In the genomic region with DNA sequence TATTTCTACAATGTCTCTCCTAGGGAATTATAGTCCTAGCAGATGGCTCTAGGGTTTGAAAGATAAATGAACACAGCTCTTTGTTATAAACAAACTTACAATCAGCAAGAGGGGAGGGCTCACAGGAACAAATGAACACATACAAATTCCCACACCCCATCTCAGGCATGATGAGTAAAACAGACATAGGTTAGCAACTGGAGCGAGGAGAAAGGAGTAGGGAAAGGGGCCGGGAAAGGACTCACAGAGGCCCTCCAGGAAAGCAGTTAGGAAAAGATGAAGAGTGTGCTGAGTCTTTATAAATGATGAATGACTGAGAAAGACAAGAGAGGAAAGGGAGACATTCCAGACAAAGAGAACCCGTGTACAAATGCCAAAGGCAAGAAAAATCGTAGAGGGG, we compare ENCODE assay signal across 27 mouse cellular contexts.
DNase-seq lines count a peak whose midpoint lies in the region; ATAC-seq and TF ChIP-seq lines count a peak whose summit lies in the region.
"Had no signal": no experiment of that assay in that cellular context is flagged by ENCODE, and none has a peak within 500 bp of the region (broad histone marks: within the 10 kb centered on the region; RNA-seq: fewer than 3 reads in every experiment).

No protein-coding gene starts in this region.

- H3K4me1 ChIP-seq in intestine, embryonic 14.5 days (replicated peaks; ENCODE audit: control insufficient read depth, insufficient read depth, low read length), result peaks cover 5% of the 10 kb centered on the region
- H3K4me1 ChIP-seq in intestine, postnatal 0 days (replicated peaks; ENCODE audit: control insufficient read depth, insufficient read depth, low read length), result no peaks in the 10 kb centered on the region
- peaks cover 36% of the 10 kb centered on the region for H3K4me1 ChIP-seq in embryonic facial prominence, embryonic 13.5 days
- peaks cover 55% of the 10 kb centered on the region for H3K4me1 ChIP-seq in limb, embryonic 12.5 days (replicated peaks)
- peaks cover 4% of the 10 kb centered on the region; the same call in 1 of the 2 replicates for H3K4me1 ChIP-seq in forebrain, embryonic 13.5 days
- H3K4me1 ChIP-seq: liver, embryonic 13.5 days; neural tube, embryonic 13.5 days had no signal

- no peak for DNase-seq in intestine, embryonic 14.5 days (ENCODE audit: low spot score)
- DNase-seq in embryo, embryonic 10 days (ENCODE audit: low spot score), result peak; percentile 44
- no peak for DNase-seq in adrenal gland, adult 8-10 months
- DNase-seq in natural killer cell, adult 2 months (ENCODE audit: low spot score in 2 of 2), result no peak
- DNase-seq: adrenal gland, adult 2 months; cerebellum, adult 11-12 months; cerebellum, postnatal 10 days; gastrocnemius, postnatal 36 days; heart, postnatal 36 days; kidney, postnatal 36 days; layer of hippocampus, adult 9-11 months; left cerebral cortex, postnatal 4 days; liver, embryonic 13.5 days; lung, embryonic 14.5 days; midbrain, embryonic 14.5 days; retina, postnatal 1 day had no signal

- no peaks in the 10 kb centered on the region for H3K9me3 ChIP-seq in intestine, embryonic 14.5 days (ENCODE audit: control insufficient read depth, low read length)
- no peaks in the 10 kb centered on the region for H3K9me3 ChIP-seq in intestine, postnatal 0 days (ENCODE audit: control insufficient read depth)
- no peaks in the 10 kb centered on the region for H3K9me3 ChIP-seq in embryonic facial prominence, embryonic 13.5 days
- H3K9me3 ChIP-seq in limb, embryonic 12.5 days, result no peaks in the 10 kb centered on the region
- no peaks in the 10 kb centered on the region for H3K9me3 ChIP-seq in forebrain, embryonic 13.5 days (replicated peaks)
- H3K9me3 ChIP-seq: forebrain, embryonic 12.5 days; liver, embryonic 13.5 days; megakaryocyte, embryonic 14.5 days; neural tube, embryonic 13.5 days had no signal

- ATAC-seq in intestine, embryonic 14.5 days (replicated peaks; ENCODE audit: low FRiP score, low TSS enrichment, low read depth), result no peak
- no peak for ATAC-seq in intestine, postnatal 0 days
- ATAC-seq in embryonic facial prominence, embryonic 13.5 days (ENCODE audit: insufficient number of reproducible peaks, insufficient read depth, low FRiP score, low TSS enrichment, low read depth), result no peak
- no peak for ATAC-seq in limb, embryonic 12.5 days (ENCODE audit: insufficient number of reproducible peaks, insufficient read depth, low FRiP score, low TSS enrichment, low read depth)
- ATAC-seq in forebrain, embryonic 13.5 days, result no peak
- ATAC-seq: inflammation-experienced regulatory T-cells, adult 6 months; Patski had no signal

- H3K27me3 ChIP-seq in intestine, embryonic 14.5 days (replicated peaks; ENCODE audit: control insufficient read depth, insufficient read depth, low read length), result no peaks in the 10 kb centered on the region
- no peaks in the 10 kb centered on the region for H3K27me3 ChIP-seq in intestine, postnatal 0 days (replicated peaks; ENCODE audit: control insufficient read depth, insufficient read depth, low read length)
- no peaks in the 10 kb centered on the region for H3K27me3 ChIP-seq in embryonic facial prominence, embryonic 13.5 days
- H3K27me3 ChIP-seq in limb, embryonic 12.5 days, result no peaks in the 10 kb centered on the region
- no peaks in the 10 kb centered on the region for H3K27me3 ChIP-seq in forebrain, embryonic 13.5 days
- H3K27me3 ChIP-seq: forebrain, embryonic 12.5 days; liver, embryonic 13.5 days; neural tube, embryonic 13.5 days; Patski had no signal

- 26% methylated on average over 4 of the region's 4 CpGs for WGBS in intestine, embryonic 14.5 days
- 48% methylated on average over 4 of the region's 4 CpGs for WGBS in intestine, postnatal 0 days
- 40% methylated on average over 4 of the region's 4 CpGs for WGBS in embryonic facial prominence, embryonic 13.5 days
- 32% methylated on average over 4 of the region's 4 CpGs for WGBS in limb, embryonic 12.5 days
- WGBS in forebrain, embryonic 13.5 days, result 53% methylated on average over 4 of the region's 4 CpGs

- peak overlapping the region; percentile 60 for H3K27ac ChIP-seq in intestine, embryonic 14.5 days (ENCODE audit: low read depth)
- no peak overlapping the region for H3K27ac ChIP-seq in intestine, postnatal 0 days (ENCODE audit: low read depth, low read length)
- peak overlapping the region; percentile 80 for H3K27ac ChIP-seq in embryonic facial prominence, embryonic 13.5 days
- H3K27ac ChIP-seq in limb, embryonic 12.5 days, result peak overlapping the region; percentile 87
- H3K27ac ChIP-seq in forebrain, embryonic 13.5 days, result no peak overlapping the region
- H3K27ac ChIP-seq: forebrain, embryonic 12.5 days; hindbrain, embryonic 14.5 days; liver, embryonic 13.5 days; neural tube, embryonic 13.5 days had no signal

- no peak overlapping the region for H3K4me3 ChIP-seq in intestine, embryonic 14.5 days (ENCODE audit: low read depth, low read length)
- no peak overlapping the region for H3K4me3 ChIP-seq in intestine, postnatal 0 days (ENCODE audit: low read depth, low read length)
- no peak overlapping the region for H3K4me3 ChIP-seq in embryonic facial prominence, embryonic 13.5 days
- H3K4me3 ChIP-seq in limb, embryonic 12.5 days (replicated peaks), result no peak overlapping the region
- H3K4me3 ChIP-seq in forebrain, embryonic 13.5 days, result no peak overlapping the region
- H3K4me3 ChIP-seq: erythroblast, embryonic 14.5 days; forebrain, embryonic 12.5 days; liver, embryonic 13.5 days; megakaryocyte, embryonic 14.5 days; neural tube, embryonic 13.5 days had no signal

- no peak for TF ChIP-seq CTCF in intestine, postnatal 0 days (IDR thresholded peaks at IDR 0.05; ENCODE audit: low read depth)

- H3K4me2 ChIP-seq in intestine, embryonic 14.5 days (ENCODE audit: low read length), result no peak overlapping the region
- no peak overlapping the region for H3K4me2 ChIP-seq in intestine, postnatal 0 days (replicated peaks; ENCODE audit: low read depth)
- H3K4me2 ChIP-seq in embryonic facial prominence, embryonic 13.5 days, result no peak overlapping the region
- no peak overlapping the region for H3K4me2 ChIP-seq in limb, embryonic 12.5 days
- no peak overlapping the region for H3K4me2 ChIP-seq in forebrain, embryonic 13.5 days
- H3K4me2 ChIP-seq: forebrain, embryonic 12.5 days; hindbrain, embryonic 14.5 days; liver, embryonic 13.5 days; lung, embryonic 14.5 days; neural tube, embryonic 13.5 days had no signal

- no peak overlapping the region for H3K9ac ChIP-seq in intestine, embryonic 14.5 days (ENCODE audit: low read length)
- no peak overlapping the region for H3K9ac ChIP-seq in intestine, postnatal 0 days (ENCODE audit: low read depth, low read length)
- no peak overlapping the region for H3K9ac ChIP-seq in embryonic facial prominence, embryonic 13.5 days
- H3K9ac ChIP-seq in limb, embryonic 12.5 days (replicated peaks), result no peak overlapping the region
- H3K9ac ChIP-seq in forebrain, embryonic 13.5 days, result no peak overlapping the region
- H3K9ac ChIP-seq: forebrain, embryonic 12.5 days; hindbrain, embryonic 14.5 days; liver, embryonic 13.5 days; lung, embryonic 14.5 days; neural tube, embryonic 13.5 days had no signal

- no peaks in the 10 kb centered on the region for H3K36me3 ChIP-seq in intestine, embryonic 14.5 days (ENCODE audit: control insufficient read depth, insufficient read depth, low read length)
- H3K36me3 ChIP-seq in intestine, postnatal 0 days (ENCODE audit: control insufficient read depth, insufficient read depth), result no peaks in the 10 kb centered on the region
- no peaks in the 10 kb centered on the region for H3K36me3 ChIP-seq in embryonic facial prominence, embryonic 13.5 days
- no peaks in the 10 kb centered on the region for H3K36me3 ChIP-seq in limb, embryonic 12.5 days
- no peaks in the 10 kb centered on the region for H3K36me3 ChIP-seq in forebrain, embryonic 13.5 days (ENCODE audit: poor library complexity, severe bottlenecking)
- H3K36me3 ChIP-seq: forebrain, embryonic 12.5 days; liver, embryonic 13.5 days had no signal

Comparison
In these comparisons a context has a peak if more than half of its experiments do, and no peak if none do; other contexts are left out.
1. H3K27ac ChIP-seq: peak in intestine, embryonic 14.5 days (single experiment), embryonic facial prominence, embryonic 13.5 days (single experiment) and limb, embryonic 12.5 days (single experiment); none in intestine, postnatal 0 days (single experiment) and forebrain, embryonic 13.5 days (single experiment).